Mouse (Mus musculus) hematopoietic multipotent progenitor cell, adult 10-12 weeks (in vitro differentiated cells): ENCODE measurements around the gene AC124502.3. TPM values are rescaled to one million over a fixed set of nuclear protein-coding genes. Genes with fewer than 3 reads are reported as not detected.

Experiments used
- polyA plus RNA-seq: library from polyadenylated mRNA; stranded (reverse); fragments of >175 nt; gene quantifications from 2 replicates; pipeline ENCODE4 v1.2.3, GENCODE M21; 2012; ENCODE audit warnings: low replicate concordance

Gene AC124502.3
- 0.27 and 1.1 TPM in 2 replicates for polyA plus RNA-seq

DNA sequence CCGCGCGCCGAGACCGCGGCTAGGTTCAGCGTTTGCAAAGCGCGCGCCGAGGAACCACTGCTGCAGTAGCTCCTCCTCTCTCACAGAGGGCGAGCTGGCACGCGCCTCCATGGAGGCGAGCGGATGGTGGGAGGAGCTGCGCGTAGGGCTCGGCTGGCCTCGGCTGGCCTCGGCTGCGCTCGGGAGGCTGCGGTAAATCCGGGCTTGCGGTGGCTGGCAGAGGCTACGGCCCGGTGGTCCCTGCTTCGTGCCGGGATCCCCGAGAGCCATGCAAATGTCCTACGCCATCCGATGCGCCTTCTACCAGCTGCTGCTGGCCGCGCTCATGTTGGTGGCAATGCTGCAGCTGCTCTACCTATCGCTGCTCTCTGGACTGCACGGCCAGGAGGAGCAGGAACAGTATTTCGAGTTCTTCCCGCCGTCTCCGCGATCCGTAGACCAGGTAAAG, at the start of gene AC124502.3, which contains the start of gene B4gat1:
AC124502.3 (plus strand) TSS at position 183 of the 448 bp plus-strand sequence.
B4gat1 (plus strand) TSS at position 118 of the 448 bp plus-strand sequence.

DNA sequence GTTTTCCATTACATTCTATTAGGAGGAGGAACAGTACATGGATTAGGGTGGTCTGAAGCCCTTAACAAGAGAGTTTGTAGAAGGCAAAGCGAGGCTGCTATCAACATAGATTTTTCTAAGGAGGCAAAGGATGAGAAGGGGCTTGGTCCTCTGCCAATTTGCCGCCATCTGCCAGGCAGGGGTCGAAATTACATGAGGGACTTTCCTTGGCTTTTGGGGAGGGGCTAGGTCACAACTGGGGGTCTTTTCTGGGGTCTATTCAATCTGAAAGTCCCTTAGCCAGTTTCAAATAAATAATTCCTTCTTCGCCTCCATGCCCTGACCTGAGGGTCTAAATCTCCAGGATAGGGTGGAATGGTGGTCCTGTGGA, 48.5 kb upstream of the AC124502.3 start, which contains the start of gene Npas4:
Npas4 (minus strand) TSS at position 61 of the 370 bp plus-strand sequence.

DNA sequence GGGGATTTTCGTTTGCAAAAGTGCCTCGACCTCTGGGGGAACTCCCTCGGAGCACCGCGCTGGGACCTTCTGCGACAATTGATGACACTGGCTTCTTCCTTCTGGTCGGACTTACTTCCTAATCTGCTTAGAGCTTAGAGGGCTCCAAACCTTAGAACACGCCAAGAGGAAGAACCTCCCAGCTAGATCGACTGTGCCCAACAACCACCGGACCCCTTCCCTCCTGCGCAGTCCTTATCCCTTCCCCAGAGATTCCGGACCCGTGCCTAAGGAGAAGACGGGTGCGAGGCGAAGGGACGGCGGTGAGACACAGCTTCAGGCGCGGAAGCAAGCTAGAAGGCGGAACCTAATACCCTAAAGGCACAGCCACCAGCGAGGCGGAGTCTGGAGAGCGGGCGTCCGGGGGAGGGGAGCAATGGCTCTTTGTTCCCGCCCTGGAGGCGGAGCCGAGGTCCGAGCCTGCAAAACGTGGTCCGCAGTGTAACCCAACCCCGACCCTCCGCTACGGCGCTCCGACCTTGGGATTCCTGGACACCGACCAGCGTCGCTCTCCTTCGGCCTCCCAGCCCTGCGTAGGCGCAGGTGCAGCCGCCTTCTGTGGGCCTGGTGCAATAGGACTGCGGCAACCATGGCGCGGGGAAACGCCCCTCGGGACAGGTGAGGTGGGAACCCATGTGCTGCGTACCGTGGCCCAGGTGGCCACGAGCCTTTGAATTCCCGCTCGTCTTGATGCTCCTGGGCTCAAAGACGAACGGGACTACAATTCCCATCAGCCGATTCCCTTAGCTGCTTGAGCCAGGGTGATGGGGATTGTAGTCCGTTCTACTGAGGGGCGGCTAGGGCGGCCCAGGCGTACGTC, 14.8 kb upstream of the AC124502.3 start, which contains the start of gene Slc29a2:
Slc29a2 (plus strand) TSS at position 240 of the 859 bp plus-strand sequence.

DNA sequence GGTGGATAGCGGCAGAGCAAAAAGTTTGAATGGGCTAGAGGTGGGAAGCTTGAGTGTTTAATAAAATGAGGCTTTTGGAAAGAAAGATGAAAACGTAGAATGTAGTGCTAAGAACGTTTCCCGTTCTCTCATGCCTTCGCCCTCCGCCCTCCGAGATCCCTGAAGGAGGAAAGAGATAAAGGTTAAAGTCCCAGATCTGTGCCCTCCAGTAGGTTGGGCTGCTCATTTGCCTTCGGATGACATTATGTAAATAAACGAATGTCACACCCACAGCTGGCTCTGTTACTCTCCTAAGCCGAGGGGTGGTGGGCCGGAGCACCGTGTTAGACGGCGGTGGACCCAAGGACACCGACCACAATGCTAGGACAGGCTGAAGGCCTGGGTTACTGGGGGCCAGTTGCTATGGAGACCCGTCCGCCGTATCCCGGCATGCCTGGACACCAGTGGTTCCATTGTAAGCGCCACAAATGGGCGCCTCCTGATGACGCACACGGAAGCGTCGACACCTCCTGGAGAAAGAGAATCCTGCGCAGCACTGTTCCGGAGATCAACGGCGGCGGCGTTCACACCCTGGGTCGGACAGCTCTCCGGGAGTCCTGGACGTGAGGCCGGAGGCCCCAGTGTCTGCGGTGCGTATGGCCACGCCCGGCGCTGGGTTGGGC, 2.3 kb downstream of the AC124502.3 start, which contains the start of gene Brms1:
Brms1 (plus strand) TSS at position 493 of the 662 bp plus-strand sequence.

DNA sequence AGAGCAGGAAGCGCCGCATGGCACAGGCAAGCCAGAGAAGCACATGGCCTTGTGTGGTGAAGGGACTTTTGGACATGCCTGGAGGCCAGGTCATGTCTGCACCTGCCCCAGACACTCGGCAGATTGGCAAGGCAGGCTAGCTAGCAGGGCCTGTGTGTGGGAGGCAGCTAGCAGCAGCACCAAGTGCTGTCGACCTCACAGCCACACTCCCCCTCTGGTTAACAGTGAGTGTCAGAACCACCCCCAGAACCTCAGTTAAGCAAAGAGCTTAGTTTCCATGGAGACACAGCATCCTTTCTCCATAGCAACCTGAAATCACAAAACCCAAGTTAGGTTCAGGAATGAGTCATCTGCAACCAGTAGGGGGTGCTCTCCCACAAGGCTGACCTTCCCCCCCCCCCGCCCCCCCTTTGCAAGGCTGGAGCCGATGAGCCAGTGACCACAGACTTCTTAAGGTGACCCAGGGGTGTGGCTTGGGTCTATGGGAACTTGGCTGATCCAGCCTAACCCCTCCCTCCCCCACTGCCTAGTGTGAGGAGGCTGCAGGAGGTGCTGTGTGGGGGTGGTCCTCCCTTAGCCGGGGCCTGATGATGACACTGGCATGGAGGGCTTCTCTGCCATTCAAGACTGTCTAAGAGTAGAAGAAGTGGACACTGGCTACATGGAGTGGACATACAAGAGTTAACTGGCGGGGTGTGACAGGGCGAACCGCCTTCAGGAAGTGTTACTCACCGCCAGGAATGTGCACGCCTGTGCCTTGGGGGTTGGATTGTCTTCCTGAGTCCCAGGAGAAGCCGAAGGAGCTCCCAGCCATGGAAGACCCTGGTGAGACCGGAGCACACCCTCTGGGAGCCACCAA, 11.6 kb downstream of the AC124502.3 start, which contains the start of gene Rin1:
Rin1 (plus strand) TSS at position 435 of the 859 bp plus-strand sequence.

DNA sequence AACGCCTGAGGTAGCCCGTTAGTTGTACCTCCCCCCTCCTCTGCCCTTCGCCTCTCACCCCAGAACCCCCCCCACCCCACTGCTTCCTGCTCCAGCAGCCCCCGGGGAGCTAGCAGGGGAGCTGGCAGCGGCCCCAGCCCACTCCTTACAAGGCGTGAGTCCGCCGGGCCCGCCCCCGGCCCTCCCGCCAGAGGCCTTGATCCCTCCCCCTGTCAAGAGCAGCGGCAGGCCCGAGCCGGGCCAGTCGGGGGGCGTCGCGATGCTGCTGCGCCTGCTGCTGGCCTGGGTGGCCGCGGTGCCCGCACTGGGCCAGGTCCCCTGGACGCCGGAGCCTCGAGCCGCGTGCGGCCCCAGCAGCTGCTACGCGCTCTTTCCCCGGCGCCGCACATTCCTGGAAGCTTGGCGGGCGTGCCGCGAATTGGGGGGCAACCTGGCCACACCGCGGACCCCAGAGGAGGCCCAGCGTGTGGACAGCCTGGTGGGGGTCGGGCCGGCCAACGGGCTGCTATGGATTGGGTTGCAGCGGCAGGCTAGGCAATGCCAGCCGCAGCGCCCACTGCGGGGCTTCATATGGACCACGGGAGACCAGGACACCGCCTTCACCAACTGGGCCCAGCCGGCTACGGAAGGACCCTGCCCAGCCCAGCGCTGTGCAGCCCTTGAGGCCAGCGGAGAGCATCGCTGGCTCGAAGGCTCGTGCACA, 29.3 kb downstream of the AC124502.3 start, which contains the start of gene Cd248:
Cd248 (plus strand) TSS at position 212 of the 703 bp plus-strand sequence.

DNA sequence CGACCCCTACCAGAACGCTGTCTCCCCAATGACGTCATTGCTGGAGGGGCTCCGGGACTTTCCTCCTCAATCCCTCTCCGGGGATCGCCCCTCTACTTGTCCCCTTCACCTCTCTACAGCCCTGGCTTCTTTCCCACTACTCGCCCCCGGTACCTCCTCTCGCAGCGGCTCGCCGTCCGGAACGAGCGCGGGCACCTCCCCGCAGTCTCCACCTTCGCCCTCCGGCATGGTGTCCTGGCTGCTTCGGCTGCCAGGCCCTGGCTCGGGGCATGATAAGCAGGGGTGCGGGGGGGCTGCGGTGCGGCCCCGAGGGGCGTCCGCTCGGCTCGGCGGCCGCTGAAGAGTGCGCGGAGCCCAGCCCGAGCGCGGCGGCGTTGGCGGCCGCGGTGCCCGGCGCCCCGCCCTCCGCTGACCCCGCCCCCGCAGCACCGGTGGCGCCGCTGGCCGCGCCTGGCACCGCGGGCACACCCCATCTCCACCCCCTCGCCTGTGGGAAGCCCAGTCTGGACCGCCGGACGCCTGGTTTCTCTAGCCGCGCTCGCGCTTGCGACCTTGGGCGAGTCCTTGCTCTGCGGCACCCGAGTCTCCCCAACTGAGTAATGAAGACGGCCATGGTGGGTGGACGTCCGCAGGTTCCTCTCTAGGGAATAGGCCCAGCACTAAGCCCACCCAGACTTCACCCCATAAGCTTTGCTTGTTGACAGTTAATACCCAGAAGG, 46.6 kb downstream of the AC124502.3 start, which contains the start of gene Tmem151a:
Tmem151a (minus strand) TSS at position 387 of the 719 bp plus-strand sequence.

DNA sequence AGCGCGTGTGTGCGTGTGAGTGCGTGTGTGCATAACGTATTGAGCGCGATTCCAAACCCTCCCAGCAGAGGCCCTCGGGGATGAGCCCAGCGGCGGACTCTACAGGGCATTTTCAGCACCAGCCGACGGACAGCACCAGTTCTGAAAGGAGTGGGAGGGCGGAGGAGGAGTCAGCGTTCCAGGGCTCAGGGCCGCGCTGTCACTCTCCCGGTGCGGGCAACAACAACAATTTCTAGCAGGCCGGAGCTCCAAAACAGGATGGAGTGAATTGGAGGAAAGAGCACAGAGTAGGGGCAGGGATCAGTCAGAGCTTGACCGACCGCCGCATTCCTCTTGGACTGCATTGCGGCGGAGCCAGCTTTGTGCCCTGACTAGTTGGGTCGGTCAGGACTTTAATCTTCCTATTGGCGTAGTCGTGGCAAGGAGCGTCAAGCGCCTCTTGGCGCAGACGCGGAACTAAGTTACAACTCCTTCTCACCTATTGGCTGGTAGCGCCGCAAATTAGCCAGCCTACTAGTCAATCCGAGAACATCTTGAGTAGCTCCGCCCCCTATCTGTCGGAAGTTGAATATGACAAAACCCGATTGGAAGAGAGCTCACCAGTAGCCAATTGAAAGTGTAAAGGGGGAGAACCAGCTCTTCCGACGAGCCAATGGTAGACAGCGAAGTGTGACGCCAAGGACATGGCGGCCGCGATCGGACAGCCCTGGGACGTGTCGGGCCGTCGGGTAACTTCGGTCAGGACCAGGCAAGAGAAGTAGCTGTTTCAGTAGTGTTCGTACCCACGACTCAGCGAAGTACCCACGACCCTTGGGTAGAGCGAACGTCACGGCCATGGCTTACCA, 49.4 kb downstream of the AC124502.3 start, which contains the start of gene Yif1a:
Yif1a (plus strand) TSS at position 655 of the 845 bp plus-strand sequence.

DNA sequence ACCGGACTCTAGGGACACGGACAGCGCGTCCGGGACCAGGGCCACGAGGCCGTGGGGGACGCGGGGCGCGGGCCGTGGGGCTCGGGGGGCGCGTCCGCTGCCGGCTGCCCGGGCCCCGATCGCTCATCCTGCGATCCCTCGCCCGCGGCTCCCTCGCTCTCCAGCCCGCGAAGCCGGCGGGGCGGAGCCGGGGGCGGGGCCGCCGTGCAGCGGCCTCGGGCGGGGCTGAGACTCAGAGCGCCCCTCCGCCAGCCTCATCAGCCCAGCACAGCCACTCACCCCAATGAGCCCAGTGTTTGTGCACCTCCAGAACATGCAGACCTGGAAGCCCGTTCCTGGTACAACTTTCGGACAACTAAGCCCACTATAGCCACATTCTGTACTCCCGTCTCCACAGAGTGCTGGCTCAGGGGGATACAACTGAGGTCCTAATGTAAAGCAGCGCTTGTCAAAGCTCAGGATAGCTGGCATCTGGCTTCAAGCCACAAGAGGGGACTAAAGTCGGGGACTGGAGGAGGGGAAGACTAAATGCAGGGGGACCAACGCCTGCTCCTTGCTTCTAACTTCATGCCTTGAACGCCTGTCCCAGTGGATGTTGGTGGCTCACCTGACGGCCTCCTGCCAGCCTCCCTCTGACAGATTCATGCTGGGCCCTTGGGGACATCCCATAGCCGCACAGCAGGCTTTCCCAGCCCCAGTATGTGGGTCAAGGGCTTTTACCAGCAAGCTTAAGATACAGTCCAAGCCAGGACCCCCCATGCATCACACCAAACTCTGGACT, 59.9 kb downstream of the AC124502.3 start, which contains the start of gene Cnih2:
Cnih2 (minus strand) TSS at position 159 of the 781 bp plus-strand sequence.

Other genes starting within 250 kb of the AC124502.3 start
- gene Rbm4, start 245.0 kb upstream of the AC124502.3 start, polyA plus RNA-seq, result 6.9 and 16.0 TPM in 2 replicates
- gene Gm21992, start 227.3 kb upstream of the AC124502.3 start, polyA plus RNA-seq, result 3.8 and 4.1 TPM in 2 replicates
- 20.9 and 36.1 TPM in 2 replicates for gene Rbm14, start 227.3 kb upstream of the AC124502.3 start, polyA plus RNA-seq
- gene Ccs, start 199.6 kb upstream of the AC124502.3 start, polyA plus RNA-seq, result 12.7 and 51.8 TPM in 2 replicates
- not detected in 2 replicates for gene Ccdc87, start 199.5 kb upstream of the AC124502.3 start, polyA plus RNA-seq
- gene Ctsf, start 183.8 kb upstream of the AC124502.3 start, polyA plus RNA-seq, result 11.0 and 13.2 TPM in 2 replicates
- 0.22 and 0.38 TPM in 2 replicates for gene Actn3, start 161.0 kb upstream of the AC124502.3 start, polyA plus RNA-seq
- gene Zdhhc24, start 160.2 kb upstream of the AC124502.3 start, polyA plus RNA-seq, result 4.0 and 5.5 TPM in 2 replicates
- 2.5 and 3.9 TPM in 2 replicates for gene Bbs1, start 132.3 kb upstream of the AC124502.3 start, polyA plus RNA-seq
- 53.2 and 59.1 TPM in 2 replicates for gene Dpp3, start 110.6 kb upstream of the AC124502.3 start, polyA plus RNA-seq
- 0.70 and 1.6 TPM in 2 replicates for gene Peli3, start 95.8 kb upstream of the AC124502.3 start, polyA plus RNA-seq
- 32.1 and 50.4 TPM in 2 replicates for gene Mrpl11, start 76.7 kb upstream of the AC124502.3 start, polyA plus RNA-seq
- gene Npas4, start 48.6 kb upstream of the AC124502.3 start, polyA plus RNA-seq, result 0.58 and 2.6 TPM in 2 replicates
- gene Slc29a2, start 15.0 kb upstream of the AC124502.3 start, polyA plus RNA-seq, result 2.2 and 2.4 TPM in 2 replicates
- gene B4gat1, start 65 bp upstream of the AC124502.3 start, polyA plus RNA-seq, result 6.8 and 7.5 TPM in 2 replicates
- gene Brms1, start 2.5 kb downstream of the AC124502.3 start, polyA plus RNA-seq, result 43.8 and 84.2 TPM in 2 replicates
- gene Rin1, start 11.6 kb downstream of the AC124502.3 start, polyA plus RNA-seq, result 2.1 and 4.0 TPM in 2 replicates
- gene Cd248, start 29.2 kb downstream of the AC124502.3 start, polyA plus RNA-seq, result 0.21 and 1.8 TPM in 2 replicates
- 1.0 and 1.3 TPM in 2 replicates for gene Tmem151a, start 46.6 kb downstream of the AC124502.3 start, polyA plus RNA-seq
- gene Yif1a, start 49.6 kb downstream of the AC124502.3 start, polyA plus RNA-seq, result 10.9 and 21.1 TPM in 2 replicates
- 1.5 and 5.0 TPM in 2 replicates for gene Cnih2, start 59.6 kb downstream of the AC124502.3 start, polyA plus RNA-seq
- gene Rab1b, start 68.2 kb downstream of the AC124502.3 start, polyA plus RNA-seq, result 262 and 428 TPM in 2 replicates
- 56.4 and 62.5 TPM in 2 replicates for gene Klc2, start 79.7 kb downstream of the AC124502.3 start, polyA plus RNA-seq
- gene Pacs1, start 234.2 kb downstream of the AC124502.3 start, polyA plus RNA-seq, result 58.7 and 139 TPM in 2 replicates